Mouse (Mus musculus) spleen, adult 2 months (tissue): Measurements from ENCODE around the gene Pced1a.

Experiments
- CTCF ChIP-seq: fragments of 200-500 bp; IDR thresholded peaks from 2 replicates; pipeline ENCODE4 v1.5.1; 2011; ENCODE audit warnings: mild to moderate bottlenecking, inconsistent platforms; ENCODE audit not compliant: insufficient read depth, insufficient read length, insufficient replicate concordance; ENCODE audit errors: extremely low read depth
- POLR2A ChIP-seq: fragments of 200-500 bp; IDR thresholded peaks from 2 replicates; pipeline ENCODE4 v1.6.1; 2011; ENCODE audit warnings: low read depth, low read length, inconsistent platforms

DNA sequence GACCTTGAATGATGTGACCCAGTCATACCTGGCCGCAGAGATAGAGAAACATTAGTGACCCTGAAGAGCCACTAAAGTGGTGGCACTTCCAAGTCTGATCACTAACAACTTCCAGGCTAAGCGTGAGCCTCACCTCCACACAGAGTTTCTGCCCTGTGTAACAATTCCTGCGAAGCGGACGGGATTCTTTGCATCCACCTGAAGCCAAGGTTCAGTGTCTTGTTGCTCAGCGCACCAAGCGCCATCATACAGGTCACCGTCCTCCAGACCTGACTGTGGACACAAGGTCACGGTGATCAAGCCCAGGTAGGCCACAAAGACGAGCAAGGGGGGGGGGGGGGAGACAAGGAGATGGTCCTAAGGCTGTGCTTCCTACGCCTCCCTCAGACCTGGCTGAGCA, 28.8 kb downstream of the Pced1a start:
- no peak for TF ChIP-seq CTCF
- TF ChIP-seq POLR2A: no peak
